Mouse (Mus musculus) megakaryocyte, adult 5-6 weeks (primary cell): Measurements from ENCODE around the gene Inhbc. TPM values are rescaled to one million over a fixed set of nuclear protein-coding genes. Genes with fewer than 3 reads are reported as not detected.
"Not testable (repeated sequence)": the region's sequence is repeated elsewhere in the genome, so short reads cannot be mapped to it uniquely, and the experiment has no call there.

ENCODE experiments used
- ATAC-seq: 2 replicates; pipeline ENCODE4 v1.8.0; 2016; ENCODE audit warnings: mild to moderate bottlenecking, inconsistent platforms; ENCODE audit not compliant: poor library complexity, severe bottlenecking
- total RNA-seq, 2 experiments: library from RNA; stranded (forward) in 1 of 2; stranded (reverse) in 1 of 2; fragments of 153-499, 151-499 nt in 1 of 2; fragments of 221-1000, 200-1000 nt in 1 of 2; gene quantifications; 2 replicates each; pipeline versions ENCODE4 v1.2.3 to v1.2.4; 2015 to 2017

Gene Inhbc
- total RNA-seq, 2 experiments from 2014 or later, result not detected

DNA sequence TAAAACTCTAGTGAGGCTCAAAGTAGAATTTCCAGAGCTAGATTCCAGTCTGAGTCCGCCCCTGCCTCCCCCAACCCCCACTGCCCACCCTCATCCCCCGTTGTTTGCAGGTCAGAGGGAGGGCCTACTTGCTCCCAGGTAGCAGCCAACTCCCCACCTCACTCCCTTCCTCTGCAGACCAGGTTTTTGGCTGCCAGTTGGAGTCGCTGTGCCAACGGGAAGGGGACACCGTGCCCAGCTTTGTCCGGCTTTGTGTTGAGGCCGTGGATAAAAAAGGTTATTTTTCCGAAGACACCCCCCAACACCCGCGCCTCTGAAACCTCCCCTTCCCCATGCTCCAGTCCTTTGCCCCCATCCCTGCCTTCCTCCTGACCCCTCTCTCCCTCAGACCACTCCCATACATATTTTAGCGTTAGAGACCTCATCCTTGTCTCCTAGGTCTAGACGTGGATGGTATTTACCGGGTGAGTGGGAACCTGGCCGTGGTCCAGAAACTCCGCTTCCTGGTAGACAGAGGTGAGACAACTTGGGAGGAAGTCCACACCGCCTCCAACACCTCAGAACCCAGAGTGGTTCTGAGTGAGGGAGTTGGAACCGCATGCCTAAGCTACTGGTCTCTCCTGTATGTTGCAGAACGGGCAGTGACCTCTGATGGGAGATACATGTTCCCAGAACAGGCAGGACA, 42.6 kb downstream of the Inhbc start:
- ATAC-seq, result no peak

DNA sequence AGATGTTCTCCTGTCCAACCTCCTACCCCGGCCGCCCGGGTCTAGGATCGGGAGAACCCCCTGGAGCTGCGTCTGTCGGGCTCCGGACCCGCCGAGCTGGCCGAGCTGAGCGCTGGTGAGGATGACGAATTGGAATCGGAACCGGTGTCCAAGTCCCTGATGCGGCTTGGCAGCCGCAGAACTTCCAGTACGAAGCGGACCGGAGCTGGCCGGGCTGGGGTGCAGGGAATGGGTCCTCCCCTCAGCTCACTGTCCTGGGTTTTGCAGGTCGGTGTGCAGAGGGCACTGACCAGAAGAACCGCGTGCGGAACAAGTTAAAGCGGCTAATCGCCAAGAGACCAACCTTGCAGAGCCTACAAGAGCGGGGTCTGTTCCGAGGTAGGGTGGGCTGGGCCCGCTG, 43.4 kb downstream of the Inhbc start:
- no peak for ATAC-seq

DNA sequence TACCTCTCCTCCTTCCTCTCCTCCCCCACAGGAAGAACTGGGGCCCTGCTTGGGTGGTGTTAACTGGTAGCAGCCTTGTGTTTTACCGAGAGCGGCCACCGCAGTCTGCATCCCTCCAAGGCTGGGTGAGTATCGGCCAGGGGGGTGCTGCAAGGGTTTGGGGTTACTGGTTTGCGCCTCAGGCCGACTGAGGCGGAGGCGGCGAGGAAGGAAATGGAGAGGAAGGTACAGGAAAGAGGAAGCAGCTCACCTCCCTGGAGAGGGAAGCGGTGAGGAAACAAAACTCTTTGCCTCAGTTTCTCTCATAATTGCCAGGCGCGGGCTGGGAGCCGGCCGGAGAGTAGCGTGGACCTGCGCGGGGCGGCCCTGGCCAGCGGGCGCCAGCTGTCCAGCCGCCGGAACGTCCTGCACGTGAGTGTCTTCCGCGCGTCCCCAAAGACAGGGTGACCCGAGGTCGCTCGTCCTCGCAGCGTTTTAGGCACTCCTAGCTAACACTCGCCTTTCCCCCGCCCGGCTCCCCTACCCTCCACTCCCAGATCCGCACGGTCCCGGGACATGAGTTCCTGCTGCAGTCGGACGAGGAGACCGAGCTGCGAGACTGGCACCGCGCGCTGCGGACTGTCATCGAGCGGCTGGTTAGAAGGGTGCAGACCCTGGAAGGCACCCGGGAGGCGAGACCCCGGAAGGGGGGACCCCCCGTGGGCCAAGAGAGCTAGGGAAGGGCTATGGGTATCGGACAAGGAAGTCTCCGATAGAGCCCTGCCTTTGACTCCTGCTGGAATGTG, 44.0 kb downstream of the Inhbc start:
- ATAC-seq, result no peak

DNA sequence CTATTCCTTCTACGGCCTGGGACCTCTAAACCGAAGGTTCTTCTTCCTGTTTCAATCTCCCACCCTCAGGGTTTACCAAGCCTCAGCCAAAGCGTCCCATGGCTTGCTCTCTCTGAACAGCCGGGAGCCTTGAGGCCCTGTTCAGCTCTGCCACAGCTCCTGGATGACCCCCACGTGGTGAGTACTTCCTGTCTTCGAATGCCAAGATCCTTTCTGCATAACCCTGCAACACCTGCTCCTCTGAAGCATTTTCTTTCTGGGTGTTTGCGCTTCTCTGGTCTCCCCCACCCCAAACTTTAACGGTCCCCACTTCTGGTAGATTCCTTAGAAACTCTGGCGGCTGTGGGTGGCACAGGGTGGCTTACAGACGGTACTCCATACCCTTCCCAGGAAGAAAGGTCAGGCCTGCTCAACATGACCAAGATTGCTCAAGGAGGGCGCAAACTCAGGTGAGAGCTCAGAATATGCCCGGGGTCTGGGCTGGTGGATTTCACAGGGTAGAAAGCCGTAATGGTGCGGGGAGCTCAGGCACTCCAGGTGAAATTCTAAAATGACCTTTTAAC, 44.7 kb downstream of the Inhbc start:
- no peak for ATAC-seq

DNA sequence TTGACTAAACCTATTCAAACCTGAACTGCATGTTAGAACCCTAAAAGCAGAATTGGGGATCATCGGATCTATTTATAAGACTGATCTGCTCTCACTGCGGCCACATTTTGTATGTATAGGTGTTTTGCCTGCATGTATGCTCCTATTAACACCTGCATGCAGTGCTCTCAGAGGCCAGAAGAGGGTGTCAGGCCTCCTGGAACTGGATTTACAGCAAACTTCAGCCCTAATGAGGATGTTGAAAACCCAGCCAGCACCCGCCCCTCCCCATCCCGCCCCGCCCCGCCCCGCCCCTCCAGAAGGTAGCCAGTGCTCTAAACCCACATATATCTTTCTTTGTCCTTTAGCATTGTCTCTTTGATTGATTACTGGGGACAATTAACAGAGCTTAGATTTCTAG, 45.7 kb downstream of the Inhbc start:
- ATAC-seq, result peak; percentile 73

DNA sequence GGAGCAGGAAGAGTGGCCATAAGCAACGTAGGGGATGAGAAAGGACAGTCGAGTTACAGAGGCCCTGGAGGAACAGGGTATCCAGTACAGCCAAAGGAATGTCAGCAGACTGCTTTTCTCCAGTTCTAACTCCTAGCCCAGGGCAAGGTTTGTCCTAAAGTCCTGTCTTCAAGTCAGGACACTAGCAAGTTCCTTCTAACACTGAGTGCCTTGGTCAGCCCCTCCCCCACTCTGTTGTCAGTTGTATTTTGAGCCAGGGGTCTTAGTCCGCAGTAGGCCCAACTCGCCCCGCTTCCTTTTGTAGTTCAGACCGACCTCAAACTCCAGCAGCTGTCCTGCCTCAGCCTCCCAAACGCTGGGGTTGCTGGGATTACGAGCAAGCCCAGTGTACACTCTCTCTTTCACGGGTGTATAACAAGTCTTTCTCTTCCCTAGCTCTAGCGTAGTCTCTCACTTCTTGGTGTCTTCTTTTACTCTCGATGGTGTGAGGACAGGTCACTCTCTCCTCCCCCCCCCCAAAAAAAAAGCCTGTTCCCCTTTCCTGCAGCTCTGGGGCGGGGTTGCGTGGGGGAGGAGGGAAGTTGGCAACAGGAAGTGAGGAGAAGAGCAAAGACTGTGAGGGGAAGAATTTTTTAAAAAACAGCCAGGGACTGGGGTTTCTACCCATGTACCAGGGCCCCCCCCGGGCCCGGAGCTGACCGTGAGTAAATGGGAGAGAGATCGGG, 46.9 kb downstream of the Inhbc start:
- ATAC-seq, result peak; percentile 80

DNA sequence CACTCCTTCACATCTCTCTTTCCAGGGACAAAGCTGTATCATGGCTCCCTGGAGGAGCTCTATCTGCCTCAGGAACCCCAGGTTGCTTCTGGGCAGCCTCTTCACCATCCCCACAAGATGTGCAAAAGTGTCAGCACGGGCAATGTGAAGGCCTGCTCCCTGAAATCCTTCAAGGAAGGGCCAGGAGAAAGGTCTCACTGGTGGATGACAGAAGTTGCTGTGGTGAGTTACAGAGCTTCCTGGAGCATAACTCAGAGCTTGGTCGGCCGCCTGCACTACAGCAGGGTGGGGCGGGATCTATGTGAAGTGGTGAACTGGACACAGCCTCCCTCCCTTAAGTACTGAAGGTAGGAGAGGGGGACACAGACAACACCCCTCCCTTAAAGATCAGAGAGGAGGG, 47.6 kb downstream of the Inhbc start:
- peak; percentile 19 for ATAC-seq

DNA sequence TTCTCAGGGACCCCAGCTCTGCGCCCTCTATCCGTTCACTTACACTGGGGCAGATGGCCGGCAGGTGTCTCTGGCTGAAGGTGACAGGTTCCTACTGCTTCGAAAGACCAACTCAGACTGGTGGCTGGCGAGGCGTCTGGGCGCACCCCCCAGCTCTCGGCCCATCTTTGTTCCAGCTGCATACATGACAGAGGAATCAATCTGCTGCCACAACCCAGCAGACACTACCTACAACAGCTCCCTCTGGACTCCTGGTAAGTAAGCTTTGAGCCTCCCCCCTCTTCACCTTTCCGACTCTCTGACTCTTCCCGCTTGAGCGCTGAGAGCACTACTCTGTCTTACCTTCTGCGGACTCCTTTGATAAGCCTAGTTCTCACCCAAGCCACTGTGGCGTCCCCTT, 48.1 kb downstream of the Inhbc start:
- no peak for ATAC-seq

DNA sequence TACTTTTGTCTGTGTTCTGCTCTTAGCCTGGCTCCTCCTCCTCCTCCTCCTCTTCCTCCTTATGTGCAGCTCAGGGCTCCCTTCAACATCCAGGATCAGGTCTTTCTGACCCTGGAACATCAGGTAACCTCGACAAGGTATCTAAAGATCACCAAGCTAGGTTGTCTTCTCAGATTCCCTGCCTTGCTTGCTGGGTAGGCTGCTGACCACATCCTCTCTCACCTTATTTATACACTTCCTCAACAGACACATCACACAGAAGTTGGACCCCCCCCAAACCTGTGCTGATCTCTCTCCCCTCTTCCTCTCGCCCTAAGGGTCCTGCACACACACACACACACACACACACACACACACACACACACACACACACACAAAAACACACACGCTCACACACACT, 48.6 kb downstream of the Inhbc start, which contains the start of gene Arhgap9:
TSS of gene Arhgap9 (plus strand) at position 344 of the 400 bp plus-strand sequence.
- peak; percentile 16; the same call in 1 of the 2 replicates for ATAC-seq

DNA sequence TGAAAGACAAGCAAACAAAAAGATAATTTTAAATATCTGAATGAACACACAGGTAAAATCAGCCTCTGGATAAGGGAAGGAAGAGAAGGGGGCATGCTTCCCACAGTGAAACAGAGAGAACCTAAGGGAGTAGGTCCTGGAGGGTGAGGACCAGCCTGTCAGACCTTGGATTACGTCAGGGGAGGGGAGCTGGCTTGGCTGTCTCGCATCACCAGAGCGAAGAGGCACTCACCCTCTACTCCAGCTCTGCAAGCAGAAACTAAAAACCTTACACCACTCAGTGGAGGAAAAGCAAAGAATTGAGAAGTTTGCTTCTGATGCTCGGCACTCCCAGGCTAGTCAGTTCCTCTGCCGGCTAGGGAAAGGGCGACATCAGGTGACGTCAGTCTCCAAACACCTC, 50.3 kb downstream of the Inhbc start:
- no peak for ATAC-seq

DNA sequence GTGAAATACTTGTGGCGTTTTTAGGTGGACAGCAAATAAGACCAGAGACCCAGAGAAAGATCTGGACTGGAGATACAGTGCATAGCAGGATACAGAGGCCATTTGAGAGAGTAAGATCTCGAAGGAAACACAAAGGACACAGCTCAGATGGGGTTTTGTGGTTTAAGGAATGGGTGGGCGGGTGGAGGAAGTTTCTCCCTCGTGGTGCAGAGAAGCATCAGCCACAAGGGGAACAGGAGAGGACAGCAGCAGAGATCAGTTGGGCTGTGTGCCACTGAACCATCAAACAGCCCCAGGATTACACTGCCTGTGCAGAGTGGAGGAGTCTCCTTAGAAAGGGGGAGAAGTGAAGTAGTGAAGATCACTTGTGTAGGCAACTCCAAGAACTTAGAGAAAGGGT, 52.2 kb downstream of the Inhbc start:
- ATAC-seq, result no peak

DNA sequence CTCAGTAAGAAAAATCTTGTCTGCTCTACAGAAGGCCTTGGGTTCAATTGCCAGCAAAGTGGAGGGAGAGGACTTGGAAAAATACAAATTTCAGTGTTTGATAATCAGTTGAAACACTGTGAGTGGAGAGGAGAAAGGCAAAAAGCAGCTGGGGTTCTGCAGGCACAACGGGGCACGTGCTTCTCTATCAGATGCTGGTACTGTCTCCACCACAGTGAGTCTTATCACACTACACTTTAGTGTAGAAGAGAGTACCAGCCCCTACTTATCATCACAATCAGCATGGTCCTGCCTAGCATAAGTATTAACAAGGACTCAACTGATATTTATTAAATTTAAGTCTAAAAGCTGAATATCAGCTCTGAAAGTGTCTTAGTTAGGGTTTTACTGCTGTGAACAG, 53.0 kb downstream of the Inhbc start:
- ATAC-seq, result no peak

DNA sequence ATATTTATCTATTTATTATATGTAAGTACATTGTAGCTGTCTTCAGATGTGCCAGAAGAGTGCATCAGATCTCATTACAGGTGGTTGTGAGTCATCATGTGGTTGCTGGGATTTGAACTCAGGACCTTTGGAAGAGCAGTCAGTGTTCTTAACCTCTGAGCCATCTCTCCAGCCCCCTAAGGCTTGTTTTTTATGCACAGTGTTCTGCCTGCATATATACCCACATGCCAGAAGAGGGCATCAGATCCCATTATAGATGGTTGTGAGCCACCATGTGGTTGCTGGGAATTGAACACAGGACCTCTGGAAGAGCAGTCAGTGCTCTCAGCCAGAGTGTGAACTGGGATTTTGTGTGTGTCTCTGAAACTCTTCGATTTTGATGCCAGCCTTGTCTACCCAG, 55.3 kb downstream of the Inhbc start:
- not testable (repeated sequence) for ATAC-seq

DNA sequence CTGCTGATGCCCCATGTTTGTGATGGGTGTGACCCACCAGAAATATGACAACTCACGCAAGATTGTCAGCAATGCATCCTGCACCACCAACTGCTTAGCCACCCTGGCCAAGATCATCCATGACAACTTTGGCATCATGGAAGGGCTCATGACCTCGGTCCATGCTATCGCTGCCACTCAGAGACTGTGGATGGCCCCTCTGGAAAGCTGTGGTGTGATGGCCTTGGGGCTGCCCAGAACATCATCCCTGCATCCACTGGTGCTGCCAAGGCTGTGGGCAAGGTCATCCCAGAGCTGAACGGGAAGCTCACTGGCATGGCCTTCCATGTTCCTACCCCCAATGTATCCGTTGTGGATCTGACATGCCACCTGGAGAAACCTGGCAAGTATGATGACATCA, 56.7 kb downstream of the Inhbc start:
- ATAC-seq, result not testable (repeated sequence)

DNA sequence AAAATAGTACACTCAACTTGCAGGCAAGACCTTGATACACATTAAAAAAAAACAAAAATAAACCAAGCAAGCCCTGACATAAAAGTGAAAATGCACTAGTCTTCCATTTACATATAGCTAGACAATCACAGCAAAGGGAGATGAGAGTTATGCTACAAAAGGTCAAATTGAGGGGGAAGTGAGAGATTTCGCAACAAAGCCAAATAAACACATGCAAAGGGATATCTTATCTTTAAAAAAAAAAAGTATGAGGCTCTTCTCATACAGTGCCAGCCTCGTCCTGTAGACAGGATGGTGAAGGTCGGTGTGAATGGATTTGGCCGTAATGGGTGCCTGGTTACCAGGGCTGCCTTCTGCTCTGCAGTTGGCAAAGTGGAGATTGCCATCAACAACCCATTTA, 57.4 kb downstream of the Inhbc start:
- ATAC-seq, result peak; percentile 23

DNA sequence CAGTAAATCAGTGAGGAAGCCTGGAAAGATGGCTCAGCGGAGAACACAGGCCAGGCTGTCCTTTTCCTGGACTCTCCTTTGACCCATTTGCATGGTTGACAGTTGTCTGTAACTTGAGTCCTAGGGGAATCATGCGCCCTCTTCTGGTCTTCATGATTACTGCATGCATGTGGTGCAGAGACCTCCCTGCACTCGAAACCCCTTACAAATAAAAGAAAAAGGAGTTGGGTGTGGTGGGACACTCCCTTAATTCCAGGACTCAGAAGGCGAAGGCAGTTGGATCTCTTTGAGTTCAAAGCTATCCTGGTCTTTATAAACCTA, 57.9 kb downstream of the Inhbc start:
- peak; percentile 77 for ATAC-seq

DNA sequence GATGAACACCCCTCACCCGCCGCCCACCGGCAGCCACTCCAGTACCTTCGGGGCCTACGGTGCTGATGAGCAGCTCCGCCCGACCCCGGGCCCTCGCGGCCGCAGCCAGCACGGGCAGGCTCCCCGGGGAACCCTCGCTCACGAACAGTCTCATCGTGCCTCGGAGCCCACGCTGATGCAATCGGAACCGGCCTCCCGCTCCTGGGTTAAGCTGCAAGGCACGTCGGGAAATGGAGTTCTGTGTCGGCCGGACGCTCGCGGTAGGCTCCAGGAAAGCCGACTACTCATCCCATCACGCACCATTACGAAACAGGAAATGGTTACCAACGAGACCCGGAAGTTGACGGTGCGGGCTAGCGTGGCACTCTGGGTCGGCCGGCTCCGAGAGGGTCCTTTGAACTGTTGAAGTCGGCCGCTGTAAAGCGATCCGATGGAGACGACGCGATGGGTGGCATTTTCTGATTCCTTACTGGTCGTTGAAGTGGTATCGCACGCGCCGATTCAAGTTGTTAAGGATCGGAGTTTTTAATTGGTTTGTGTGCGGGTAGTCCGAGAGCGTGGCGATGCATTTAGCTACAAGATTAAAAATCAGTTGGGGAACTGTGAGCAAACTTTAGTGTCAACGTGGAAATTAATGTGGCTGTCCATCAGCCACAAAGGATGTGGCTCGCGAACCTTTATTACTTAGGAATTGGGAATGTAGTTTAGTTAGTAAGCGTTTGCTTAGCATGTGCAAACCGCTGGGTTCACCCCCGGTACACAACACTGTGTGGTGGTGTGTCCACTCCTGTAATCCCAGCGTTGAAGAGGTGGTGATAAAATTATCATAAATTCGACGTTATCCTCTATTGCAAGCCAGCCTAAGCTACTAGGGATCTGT, 58.5 kb downstream of the Inhbc start, which contains the start of gene Mars:
TSS of gene Mars (minus strand) at position 311 of the 880 bp plus-strand sequence.
- ATAC-seq, result peak; percentile 89

DNA sequence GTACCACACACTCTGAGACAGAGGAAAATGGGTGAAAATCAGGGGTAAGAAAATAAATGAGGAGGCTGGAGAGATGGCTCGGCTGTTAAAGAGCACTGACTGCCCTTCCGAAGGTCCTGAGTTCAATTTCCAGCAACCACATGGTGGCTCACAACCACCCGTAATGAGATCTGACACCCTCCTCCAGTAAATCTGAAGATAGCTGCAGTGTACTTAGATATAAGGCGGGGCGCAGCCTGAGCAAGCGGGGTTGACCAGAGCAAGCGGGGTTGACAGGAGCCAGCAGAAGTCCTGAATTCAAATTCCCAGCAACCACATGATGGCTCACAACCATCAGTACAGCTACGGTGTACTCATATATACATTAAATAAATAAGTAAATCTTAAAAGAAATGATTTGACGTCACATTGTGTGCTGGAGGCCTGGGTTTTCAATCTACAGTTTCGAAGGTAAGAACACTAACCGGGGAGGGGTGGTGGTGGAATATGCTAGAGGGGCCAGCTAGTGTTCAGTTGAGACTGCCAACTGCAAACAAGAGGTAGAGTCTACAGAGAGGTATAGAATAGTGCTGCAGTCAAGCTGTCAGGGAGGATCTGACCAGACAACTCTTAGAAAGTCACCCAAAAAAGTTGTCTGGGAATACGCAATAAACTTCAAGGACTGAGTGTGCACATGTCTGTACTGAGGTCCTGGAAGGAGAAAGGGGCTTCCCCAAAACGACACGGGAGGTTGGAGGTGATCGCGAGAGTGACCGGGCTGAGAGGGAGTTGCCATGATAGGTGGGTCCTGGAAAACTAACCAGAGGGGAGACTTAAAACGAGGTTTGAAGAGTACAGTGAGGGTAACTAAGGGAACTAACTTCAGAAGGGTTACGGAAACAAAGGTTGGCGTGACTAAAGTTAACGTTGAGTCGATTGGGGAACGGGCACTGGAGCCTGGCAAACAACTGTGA, 59.4 kb downstream of the Inhbc start:
- ATAC-seq, result peak; percentile 16

DNA sequence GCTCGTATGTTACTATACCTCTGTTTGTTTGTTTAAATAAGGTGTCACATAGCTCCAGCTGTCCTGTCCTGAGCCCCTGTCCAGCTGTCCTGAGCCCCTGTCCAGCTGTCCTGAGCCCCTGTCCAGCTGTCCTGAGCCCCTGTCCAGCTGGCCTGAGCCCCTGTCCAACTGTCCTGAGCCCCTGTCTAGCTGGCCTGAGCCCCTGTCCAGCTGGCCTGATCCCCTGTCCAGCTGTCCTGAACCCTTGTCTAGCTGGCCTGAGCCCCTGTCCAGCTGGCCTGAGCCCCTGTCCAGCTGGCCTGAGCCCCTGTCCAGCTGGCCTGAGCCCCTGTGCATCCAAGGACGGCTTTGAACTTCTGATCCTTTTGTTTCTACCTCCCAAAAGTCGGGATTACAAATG, 61.1 kb downstream of the Inhbc start:
- ATAC-seq, result not testable (repeated sequence)
